Mouse (Mus musculus) ES-E14 (cell line): ENCODE data around the gene Asic4. TPM values are rescaled to one million over a fixed set of nuclear protein-coding genes. Genes with fewer than 3 reads are reported as not detected.

Experiments used
- DNase-seq: peaks from one replicate; pipeline ENCODE4 v3.0.0-alpha.2; 2013; ENCODE audit warnings: low read depth, low spot score
- H3K27ac ChIP-seq: 2 replicates; pipeline ENCODE4 v1.5.1; 2012; ENCODE audit warnings: low read depth, mild to moderate bottlenecking, low read length, moderate library complexity, mixed read lengths; ENCODE audit not compliant: poor library complexity, insufficient read depth, severe bottlenecking
- H3K36me3 ChIP-seq: 2 replicates; pipeline ENCODE4 v1.6.1; 2012; ENCODE audit warnings: mild to moderate bottlenecking, low read length, moderate library complexity, mixed read lengths; ENCODE audit not compliant: control insufficient read depth, poor library complexity, insufficient read depth, severe bottlenecking
- H3K4me1 ChIP-seq, 2 experiments: fragments of 150-350 bp in 1 of 2; sonication (generic) in 1 of 2; 2 replicates each; pipeline ENCODE4 v1.6.1; 2012; ENCODE audit warnings: low read length in 2 of 2, mild to moderate bottlenecking in 1 of 2, mixed read lengths in 1 of 2; ENCODE audit not compliant: control insufficient read depth in 2 of 2, insufficient read depth in 2 of 2, poor library complexity in 1 of 2
- H3K4me3 ChIP-seq, 2 experiments: fragments of 150-350 bp in 1 of 2; sonication (generic) in 1 of 2; 2 replicates each; pipeline ENCODE4 v1.5.1; 2012; ENCODE audit warnings: low read length in 2 of 2, low read depth in 1 of 2, mild to moderate bottlenecking in 1 of 2, mixed read lengths in 1 of 2; ENCODE audit not compliant: insufficient read depth in 1 of 2, poor library complexity in 1 of 2, severe bottlenecking in 1 of 2
- H3K9ac ChIP-seq: 2 replicates; pipeline ENCODE4 v1.6.1; 2012; ENCODE audit warnings: low read depth, mild to moderate bottlenecking, low read length, mixed read lengths; ENCODE audit not compliant: poor library complexity, insufficient read depth, severe bottlenecking
- H3K9me3 ChIP-seq: fragments of 150-350 bp; sonication (generic); 2 replicates; pipeline ENCODE4 v1.6.1; 2012; ENCODE audit warnings: low read depth, mild to moderate bottlenecking, low read length; ENCODE audit not compliant: control insufficient read depth, insufficient read depth
- CHD2 ChIP-seq: IDR thresholded peaks from 2 replicates; pipeline ENCODE4 v1.6.1; 2014; ENCODE audit warnings: mild to moderate bottlenecking, low read depth, low read length, inconsistent platforms
- HCFC1 ChIP-seq: IDR thresholded peaks from 2 replicates; pipeline ENCODE4 v1.6.1; 2012; ENCODE audit warnings: low read length, inconsistent platforms, borderline replicate concordance; ENCODE audit not compliant: insufficient read depth
- MAFK ChIP-seq: IDR thresholded peaks from 2 replicates; pipeline ENCODE4 v1.6.1; 2014; ENCODE audit warnings: mild to moderate bottlenecking, low read depth, low read length, inconsistent platforms; ENCODE audit not compliant: insufficient read depth
- ZC3H11A ChIP-seq: IDR thresholded peaks from 2 replicates; pipeline ENCODE4 v1.6.1; 2012; ENCODE audit warnings: low read depth, mild to moderate bottlenecking, inconsistent platforms, low read length, borderline replicate concordance
- ZNF384 ChIP-seq: IDR thresholded peaks from 2 replicates; pipeline ENCODE4 v1.6.1; 2012; ENCODE audit warnings: low read depth, low read length, inconsistent platforms
- in situ Hi-C, 2 experiments: fragments of 600-800 bp; cut with MboI; formaldehyde crosslinking; loops; one replicate each; pipeline ENCODE4 v1.15.1; 2025; ENCODE audit warnings: low sequenced_read_pairs in 2 of 2, inconsistent platforms in 1 of 2; ENCODE audit not compliant: unreplicated experiment in 2 of 2
- total RNA-seq: library from RNA; depleted of rRNA; stranded (reverse); fragments of 300-350 nt; gene quantifications from 2 replicates; pipeline ENCODE4 v1.2.3, GENCODE M21; 2012

The Asic4 gene
- total RNA-seq, 1 experiment = not detected

- Histone ChIP-seq H3K27ac (no peak overlapping the region), H3K4me3 (no peak overlapping the region), H3K4me1 (peaks cover 8 to 44% of the 10 kb centered on the region in 2 experiments), H3K36me3 (peaks cover 7% of the 10 kb centered on the region; the same call in 1 of the 2 replicates), H3K9me3 (no peaks in the 10 kb centered on the region), H3K9ac (no peak overlapping the region)
- TF ChIP-seq CHD2 (no peak), MAFK (no peak), HCFC1 (no peak), ZC3H11A (no peak), ZNF384 (no peak)
- no peak for DNase-seq
- in situ Hi-C loops = no loop called here
Measured at GRCm38 (mm10) chr1:75441471-75441996, 8.7 kb upstream of the Asic4 start.

- Histone ChIP-seq H3K9me3 (no peaks in the 10 kb centered on the region), H3K9ac (no peak overlapping the region), H3K4me3 (no peak overlapping the region), H3K4me1 (peaks cover 9 to 46% of the 10 kb centered on the region in 2 experiments), H3K27ac (no peak overlapping the region), H3K36me3 (peaks cover 7% of the 10 kb centered on the region; the same call in 1 of the 2 replicates)
- no peak for DNase-seq
- in situ Hi-C loops = no loop called here
- no peak for TF ChIP-seq ZC3H11A
- no peak for TF ChIP-seq HCFC1
- TF ChIP-seq MAFK = no peak
- TF ChIP-seq ZNF384 = no peak
- TF ChIP-seq CHD2 = no peak
Measured at GRCm38 (mm10) chr1:75442171-75442570, 8.1 kb upstream of the Asic4 start.

- Histone ChIP-seq H3K4me3 (no peak overlapping the region), H3K27ac (no peak overlapping the region), H3K4me1 (peaks cover 12 to 48% of the 10 kb centered on the region in 2 experiments), H3K36me3 (peaks cover 5% of the 10 kb centered on the region; the same call in 1 of the 2 replicates), H3K9ac (no peak overlapping the region), H3K9me3 (no peaks in the 10 kb centered on the region)
- TF ChIP-seq ZC3H11A (no peak), ZNF384 (no peak), CHD2 (no peak), HCFC1 (no peak), MAFK (no peak)
- DNase-seq = no peak
- in situ Hi-C loops = no loop called here
Measured at GRCm38 (mm10) chr1:75442811-75443210, 7.4 kb upstream of the Asic4 start.

GRCm38 (mm10) chr1:75443247-75444024, 6.8 kb upstream of the Asic4 start:
- H3K36me3 ChIP-seq = peaks cover 5% of the 10 kb centered on the region; the same call in 1 of the 2 replicates
- no peak for DNase-seq
- in situ Hi-C loops = no loop called here
- H3K4me1 ChIP-seq = peaks cover 12 to 48% of the 10 kb centered on the region in 2 experiments
- H3K9me3 ChIP-seq = no peaks in the 10 kb centered on the region
- TF ChIP-seq MAFK = no peak
- no peak for TF ChIP-seq CHD2
- no peak for TF ChIP-seq HCFC1
- no peak for TF ChIP-seq ZC3H11A
- TF ChIP-seq ZNF384 = no peak
- no peak overlapping the region for H3K4me3 ChIP-seq
- H3K27ac ChIP-seq = no peak overlapping the region
- no peak overlapping the region for H3K9ac ChIP-seq
